Mouse (Mus musculus): ENCODE measurements at regions not wholly inside any gene's neighbourhood (a gene's known extent, or its start where the extent isn't known, plus 50 kb on each side); places are given as distances from the start of the nearest gene placed in this dataset.
A peak's percentile ranks its signal among the peaks of the same experiment; 100 is the strongest.
"Not testable (repeated sequence)": the region's sequence is repeated elsewhere in the genome, so short reads cannot be mapped to it uniquely, and the experiment has no call there.

GRCm38 (mm10) chr11:20390622-20391021 lies 58.1 kb upstream of the Slc1a4 start:
- no peak overlapping the region for H3K4me2 ChIP-seq (replicated peaks)
- no peaks in the 10 kb centered on the region for H3K27me3 ChIP-seq
- H3K36me3 ChIP-seq, result no peaks in the 10 kb centered on the region
- 86% methylated on average over 3 of the region's 3 CpGs for WGBS
- H3K9me3 ChIP-seq, result peaks cover 4% of the 10 kb centered on the region; the same call in 1 of the 2 replicates
- no peak overlapping the region for H3K9ac ChIP-seq (replicated peaks)
- no peak overlapping the region for H3K27ac ChIP-seq (replicated peaks)
- H3K4me3 ChIP-seq, result no peak overlapping the region
- H3K4me1 ChIP-seq, result no peaks in the 10 kb centered on the region
- ATAC-seq (ENCODE audit: low FRiP score, low read depth), result no peak

DNA sequence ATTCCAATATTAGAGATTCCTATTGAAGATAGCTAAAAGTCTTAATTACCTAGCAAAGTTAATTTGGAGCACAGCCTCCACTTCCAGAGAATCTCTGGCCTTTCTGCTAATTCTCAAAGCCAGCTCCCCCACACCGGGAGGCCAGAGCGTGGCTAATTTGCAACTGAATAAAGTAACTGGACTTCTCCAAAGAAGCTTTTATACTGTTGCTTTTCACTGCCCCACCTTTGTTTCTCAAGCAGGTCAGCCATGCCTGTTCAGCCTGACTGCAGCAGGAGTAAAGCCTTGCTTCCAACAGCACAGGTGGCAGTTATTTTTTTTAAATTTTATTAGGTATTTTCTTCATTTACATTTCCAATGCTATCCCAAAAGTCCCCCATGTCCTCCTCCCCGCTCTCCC lies 60.8 kb upstream of the Slc1a4 start:
- not testable (repeated sequence) for H3K9ac ChIP-seq (replicated peaks); H3K4me1 ChIP-seq; H3K27ac ChIP-seq (replicated peaks); ATAC-seq (ENCODE audit: low FRiP score, low read depth); H3K9me3 ChIP-seq; H3K4me3 ChIP-seq; H3K4me2 ChIP-seq (replicated peaks); H3K27me3 ChIP-seq; H3K36me3 ChIP-seq
- 52% methylated on average over 3 of the region's 3 CpGs for WGBS

- WGBS, result 92% methylated on average over 3 of the region's 3 CpGs
- H3K9ac ChIP-seq (replicated peaks); H3K27me3 ChIP-seq; H3K4me3 ChIP-seq; H3K27ac ChIP-seq (replicated peaks); H3K36me3 ChIP-seq; H3K4me1 ChIP-seq; H3K9me3 ChIP-seq; H3K4me2 ChIP-seq (replicated peaks); ATAC-seq (ENCODE audit: low FRiP score, low read depth): not testable (repeated sequence)
These were observed 61.3 kb upstream of the Slc1a4 start for GRCm38 (mm10) chr11:20393807-20394206.

DNA sequence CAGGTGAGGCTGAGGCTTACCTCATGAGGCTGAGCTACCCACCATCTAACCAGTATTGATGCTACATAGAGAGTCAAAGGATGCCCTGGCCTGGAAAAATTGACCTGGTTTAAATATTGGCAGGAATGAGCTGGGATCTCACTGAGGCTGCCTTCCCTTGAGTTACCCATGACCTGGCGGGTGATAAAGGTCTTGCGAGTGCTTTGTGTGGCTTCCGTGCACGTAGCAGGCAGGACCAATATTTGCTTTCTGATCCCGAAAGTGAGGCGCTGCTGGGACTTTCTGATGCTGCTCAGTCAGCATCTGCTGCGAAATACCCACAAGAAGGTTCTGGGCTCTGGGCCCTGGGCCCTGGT lies 63.3 kb upstream of the Slc1a4 start:
- H3K4me1 ChIP-seq, result peaks cover 7% of the 10 kb centered on the region; the same call in 1 of the 2 replicates
- no peaks in the 10 kb centered on the region for H3K27me3 ChIP-seq
- H3K4me3 ChIP-seq, result no peak overlapping the region
- H3K36me3 ChIP-seq, result no peaks in the 10 kb centered on the region
- H3K4me2 ChIP-seq (replicated peaks), result no peak overlapping the region
- ATAC-seq (ENCODE audit: low FRiP score, low read depth), result no peak
- H3K9ac ChIP-seq (replicated peaks), result no peak overlapping the region
- H3K9me3 ChIP-seq, result peaks cover 4% of the 10 kb centered on the region; the same call in 1 of the 2 replicates
- WGBS, result 91% methylated on average over 7 of the region's 7 CpGs
- no peak overlapping the region for H3K27ac ChIP-seq (replicated peaks)

- Histone ChIP-seq H3K4me1 (peaks cover 7% of the 10 kb centered on the region; the same call in 1 of the 2 replicates), H3K9ac (replicated peaks) (no peak overlapping the region), H3K36me3 (no peaks in the 10 kb centered on the region), H3K9me3 (peaks cover 2% of the 10 kb centered on the region; the same call in 1 of the 2 replicates), H3K27me3 (no peaks in the 10 kb centered on the region), H3K27ac (replicated peaks) (no peak overlapping the region), H3K4me3 (no peak overlapping the region), H3K4me2 (replicated peaks) (no peak overlapping the region)
- no peak for ATAC-seq (ENCODE audit: low FRiP score, low read depth)
- WGBS, result 75% methylated on average over 11 of the region's 11 CpGs
These were observed 63.8 kb upstream of the Slc1a4 start for GRCm38 (mm10) chr11:20396204-20396848.

GRCm38 (mm10) chr11:20396884-20397283 lies 64.4 kb upstream of the Slc1a4 start:
- no peak for ATAC-seq (ENCODE audit: low FRiP score, low read depth)
- WGBS, result 93% methylated on average over 3 of the region's 3 CpGs
- no peak overlapping the region for H3K4me2 ChIP-seq (replicated peaks)
- H3K27ac ChIP-seq (replicated peaks), result no peak overlapping the region
- no peak overlapping the region for H3K4me3 ChIP-seq
- H3K27me3 ChIP-seq, result no peaks in the 10 kb centered on the region
- H3K36me3 ChIP-seq, result no peaks in the 10 kb centered on the region
- no peaks in the 10 kb centered on the region; the same call in 1 of the 2 replicates for H3K9me3 ChIP-seq
- H3K4me1 ChIP-seq, result peaks cover 7% of the 10 kb centered on the region; the same call in 1 of the 2 replicates
- no peak overlapping the region for H3K9ac ChIP-seq (replicated peaks)

DNA sequence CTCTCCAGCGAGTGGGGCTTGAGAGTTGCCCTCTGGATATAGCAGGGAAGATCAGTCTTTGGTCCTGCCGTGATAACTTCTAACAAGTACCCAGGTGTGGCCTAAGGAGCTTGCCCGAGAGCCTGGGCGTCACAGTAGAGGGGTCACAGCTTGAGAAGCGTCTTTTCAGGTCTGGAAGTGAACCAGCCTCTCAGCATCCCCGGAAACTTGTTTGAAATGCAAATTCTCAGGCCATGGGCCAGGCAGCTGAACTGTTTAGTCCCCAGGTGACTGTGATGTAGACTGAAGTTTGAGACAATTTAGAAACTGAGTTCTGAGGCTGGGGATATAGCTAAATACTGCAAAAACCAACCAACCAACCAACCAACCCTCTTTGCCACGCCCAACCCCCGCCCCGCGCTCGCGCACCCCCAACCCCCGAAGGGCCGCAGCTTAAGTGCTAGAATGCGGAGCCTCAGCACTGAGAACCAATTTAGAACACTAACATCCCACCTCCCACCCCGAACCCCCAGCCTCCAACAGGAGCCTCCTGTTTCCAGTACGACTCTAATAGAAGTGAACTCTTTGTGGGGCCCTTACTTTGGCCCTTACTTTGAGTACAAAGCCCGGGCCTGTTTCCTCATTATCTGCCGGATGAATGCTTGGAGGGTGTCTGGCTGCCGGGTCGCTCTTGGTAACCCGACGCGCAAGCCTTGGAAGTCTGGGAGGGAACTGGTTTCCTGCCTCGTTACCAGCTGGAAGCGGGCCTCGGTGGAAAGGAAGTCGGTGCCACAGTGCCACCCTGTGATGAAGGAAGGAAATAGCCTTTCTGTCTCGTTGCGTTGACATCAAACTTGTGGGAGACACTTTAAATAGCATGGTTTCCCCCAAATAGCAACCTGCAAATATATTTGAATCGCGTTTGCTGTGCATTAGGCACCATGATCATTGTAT lies 68.1 kb upstream of the Slc1a4 start:
- H3K4me2 ChIP-seq (replicated peaks), result peak overlapping the region; percentile 59
- 0 out of 2 replicates have a peak overlapping the region, but pooled peaks have one; percentile 24 for H3K9ac ChIP-seq (replicated peaks)
- 5% methylated on average over 32 of the region's 32 CpGs for WGBS
- no peaks in the 10 kb centered on the region for H3K27me3 ChIP-seq
- H3K4me3 ChIP-seq, result peak overlapping the region; percentile 34
- H3K9me3 ChIP-seq, result no peaks in the 10 kb centered on the region
- ATAC-seq (ENCODE audit: low FRiP score, low read depth), result peak; percentile 88
- peaks cover 7% of the 10 kb centered on the region; the same call in 1 of the 2 replicates for H3K4me1 ChIP-seq
- H3K27ac ChIP-seq (replicated peaks), result 0 out of 2 replicates have a peak overlapping the region, but pooled peaks have one; percentile 21
- no peaks in the 10 kb centered on the region for H3K36me3 ChIP-seq

- no peak for ATAC-seq (ENCODE audit: low FRiP score, low read depth)
- H3K4me2 ChIP-seq (replicated peaks), result no peak overlapping the region
- WGBS, result 70% methylated on average over 3 of the region's 3 CpGs
- H3K36me3 ChIP-seq, result no peaks in the 10 kb centered on the region
- no peak overlapping the region for H3K4me3 ChIP-seq
- no peaks in the 10 kb centered on the region for H3K27me3 ChIP-seq
- H3K9ac ChIP-seq (replicated peaks), result no peak overlapping the region
- H3K4me1 ChIP-seq, result peaks cover 7% of the 10 kb centered on the region; the same call in 1 of the 2 replicates
- H3K9me3 ChIP-seq, result no peaks in the 10 kb centered on the region
- H3K27ac ChIP-seq (replicated peaks), result no peak overlapping the region
These were observed 70.9 kb upstream of the Slc1a4 start for GRCm38 (mm10) chr11:20403456-20403855.

GRCm38 (mm10) chr11:20404476-20404875 lies 72.0 kb upstream of the Slc1a4 start:
- peaks cover 7% of the 10 kb centered on the region; the same call in 1 of the 2 replicates for H3K4me1 ChIP-seq
- H3K9me3 ChIP-seq, result no peaks in the 10 kb centered on the region
- H3K9ac ChIP-seq (replicated peaks), result no peak overlapping the region
- no peaks in the 10 kb centered on the region for H3K36me3 ChIP-seq
- no peak overlapping the region for H3K4me3 ChIP-seq
- no peak overlapping the region for H3K27ac ChIP-seq (replicated peaks)
- no peak overlapping the region for H3K4me2 ChIP-seq (replicated peaks)
- WGBS, result 84% methylated on average over 5 of the region's 5 CpGs
- ATAC-seq (ENCODE audit: low FRiP score, low read depth), result no peak
- H3K27me3 ChIP-seq, result no peaks in the 10 kb centered on the region

DNA sequence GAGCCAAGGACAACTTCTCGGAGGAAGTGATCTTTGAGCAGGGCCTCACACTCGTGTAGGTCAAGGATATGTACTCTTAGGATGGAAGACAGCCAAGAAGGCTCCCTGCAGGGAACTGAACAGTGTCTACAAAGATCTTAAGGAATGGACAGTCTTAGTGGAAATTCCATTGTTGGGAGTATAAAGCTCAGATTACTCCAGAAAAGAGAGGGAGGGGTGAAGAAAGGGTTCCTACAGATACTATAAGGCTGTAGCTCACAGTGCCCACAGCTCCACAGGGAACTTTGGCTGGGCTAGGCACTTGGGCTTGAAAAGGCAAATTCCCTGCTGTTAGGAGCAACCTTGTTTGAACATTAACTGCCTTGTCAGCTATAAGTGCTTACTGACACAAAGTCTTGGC lies 85.6 kb upstream of the Slc1a4 start:
- H3K36me3 ChIP-seq, result no peaks in the 10 kb centered on the region
- no peak overlapping the region for H3K9ac ChIP-seq (replicated peaks)
- no peak overlapping the region for H3K4me3 ChIP-seq
- H3K9me3 ChIP-seq, result peaks cover 30% of the 10 kb centered on the region; the same call in 1 of the 2 replicates
- H3K4me2 ChIP-seq (replicated peaks), result no peak overlapping the region
- no peaks in the 10 kb centered on the region for H3K4me1 ChIP-seq
- no peak overlapping the region for H3K27ac ChIP-seq (replicated peaks)
- 79% methylated on average over 2 of the region's 2 CpGs for WGBS
- H3K27me3 ChIP-seq, result no peaks in the 10 kb centered on the region
- no peak for ATAC-seq (ENCODE audit: low FRiP score, low read depth)

DNA sequence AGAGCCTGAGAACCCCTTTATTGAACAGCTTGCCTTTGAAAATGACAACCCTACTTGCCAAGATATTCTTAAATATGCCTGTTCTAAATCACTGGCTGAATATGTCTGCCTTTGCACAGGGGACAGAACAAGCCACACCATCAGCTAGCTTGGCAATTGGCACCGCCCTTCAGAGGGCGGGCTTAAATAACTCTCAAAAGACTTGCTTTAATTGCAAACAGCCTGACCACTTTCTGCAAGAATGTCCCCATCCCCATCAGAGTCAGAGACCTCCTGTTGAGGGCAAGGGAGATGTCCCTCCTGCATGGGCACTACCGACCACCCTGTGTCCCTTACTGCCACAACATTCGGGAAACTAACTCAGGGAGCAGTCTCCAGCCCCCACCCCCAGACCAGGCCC lies 88.4 kb upstream of the Slc1a4 start:
- no peak for ATAC-seq (ENCODE audit: low FRiP score, low read depth)
- H3K27ac ChIP-seq (replicated peaks), result no peak overlapping the region
- peaks cover 13% of the 10 kb centered on the region; the same call in 1 of the 2 replicates for H3K9me3 ChIP-seq
- H3K4me1 ChIP-seq, result no peaks in the 10 kb centered on the region
- no peaks in the 10 kb centered on the region for H3K36me3 ChIP-seq
- no peaks in the 10 kb centered on the region for H3K27me3 ChIP-seq
- no peak overlapping the region for H3K4me2 ChIP-seq (replicated peaks)
- no peak overlapping the region for H3K9ac ChIP-seq (replicated peaks)
- H3K4me3 ChIP-seq, result no peak overlapping the region
- WGBS, result 77% methylated on average over 4 of the region's 4 CpGs

DNA sequence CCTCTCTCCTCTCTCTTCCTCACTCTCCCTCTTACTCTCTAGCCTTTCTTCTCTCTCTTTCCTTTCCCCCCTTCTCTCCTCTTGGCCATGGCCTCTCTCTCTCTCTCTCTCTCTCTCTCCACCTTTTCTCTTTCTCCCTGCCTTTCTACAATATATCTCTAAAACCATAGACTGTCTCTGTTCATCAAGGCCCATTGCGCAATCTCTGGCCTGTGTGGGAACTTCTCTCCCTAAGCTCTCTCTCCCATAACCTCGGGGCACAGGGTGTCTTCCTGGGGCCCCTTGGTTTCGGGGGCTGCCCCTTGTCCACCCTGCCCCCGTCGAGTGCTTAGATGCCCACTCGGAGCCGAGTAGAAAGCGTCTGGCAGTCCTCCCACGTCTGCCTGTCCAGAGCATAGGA lies 103.5 kb upstream of the Slc1a4 start:
- Histone ChIP-seq H3K4me1 (no peaks in the 10 kb centered on the region), H3K4me2 (replicated peaks) (no peak overlapping the region), H3K36me3 (no peaks in the 10 kb centered on the region), H3K4me3 (no peak overlapping the region), H3K9me3 (no peaks in the 10 kb centered on the region), H3K27me3 (0 out of 2 replicates have a peak, but pooled peaks cover 4% of the 10 kb centered on the region), H3K9ac (replicated peaks) (no peak overlapping the region), H3K27ac (replicated peaks) (no peak overlapping the region)
- 83% methylated on average over 9 of the region's 9 CpGs for WGBS
- no peak for ATAC-seq (ENCODE audit: low FRiP score, low read depth)
